ENCODE assay signal across 9 mouse cellular contexts in the genomic region with DNA sequence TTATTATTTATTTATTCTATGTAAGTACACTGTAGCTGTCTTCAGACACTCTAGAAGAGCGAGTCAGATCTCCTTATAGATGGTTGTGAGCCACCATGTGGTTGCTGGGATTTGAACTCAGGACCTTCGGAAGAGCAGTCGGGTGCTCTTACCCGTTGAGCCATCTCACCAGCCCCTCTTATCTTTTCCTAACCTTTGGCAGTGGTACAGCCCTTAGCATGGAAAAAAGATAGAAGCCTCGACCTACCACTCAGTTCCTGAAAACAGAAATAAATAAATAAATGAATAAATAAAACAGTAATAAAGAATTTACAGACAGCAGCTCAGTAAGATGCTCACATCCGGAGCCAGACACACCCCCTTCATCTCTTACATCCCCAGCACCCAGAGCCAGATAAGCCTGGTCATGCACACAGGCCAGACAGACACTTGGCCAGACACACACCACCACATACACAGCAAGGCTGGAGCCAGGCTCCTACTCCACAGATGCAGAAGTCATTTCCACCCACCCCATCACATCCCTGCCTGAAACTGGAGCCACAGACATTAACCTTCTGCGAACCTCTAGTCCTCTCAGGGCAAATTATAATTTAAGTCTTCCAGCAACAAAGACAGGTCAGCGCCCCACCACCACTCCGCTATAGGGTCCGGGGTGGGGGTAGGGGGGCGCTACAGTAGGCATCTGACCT. TPM values are rescaled to one million over a fixed set of nuclear protein-coding genes. Genes with fewer than 3 reads are reported as not detected.
DNase-seq lines count a peak whose midpoint lies in the region; ATAC-seq and TF ChIP-seq lines count a peak whose summit lies in the region.
"Had no signal": no experiment of that assay in that cellular context is flagged by ENCODE, and none has a peak within 500 bp of the region (broad histone marks: within the 10 kb centered on the region; RNA-seq: fewer than 3 reads in every experiment).

No protein-coding gene starts in this region.

- peak overlapping the region; percentile 91 for H3K4me2 ChIP-seq in forebrain, embryonic 13.5 days
- peak overlapping the region; percentile 90 for H3K4me2 ChIP-seq in limb, embryonic 13.5 days (replicated peaks)
- H3K4me2 ChIP-seq in neural tube, embryonic 15.5 days: peak overlapping the region; percentile 90

- H3K4me3 ChIP-seq in layer of hippocampus, adult 2 months: peak overlapping the region; percentile 80
- peak overlapping the region; percentile 68 for H3K4me3 ChIP-seq in forebrain, embryonic 13.5 days
- H3K4me3 ChIP-seq in limb, embryonic 13.5 days: peak overlapping the region; percentile 89
- peak overlapping the region; percentile 95 for H3K4me3 ChIP-seq in neural tube, embryonic 15.5 days (replicated peaks)

- H3K4me1 ChIP-seq in forebrain, embryonic 13.5 days: peaks cover 75% of the 10 kb centered on the region
- H3K4me1 ChIP-seq in limb, embryonic 13.5 days: peaks cover 67% of the 10 kb centered on the region
- peaks cover 71% of the 10 kb centered on the region for H3K4me1 ChIP-seq in neural tube, embryonic 15.5 days

- H3K27me3 ChIP-seq in forebrain, embryonic 13.5 days: no peaks in the 10 kb centered on the region
- H3K27me3 ChIP-seq in limb, embryonic 13.5 days: no peaks in the 10 kb centered on the region
- H3K27me3 ChIP-seq in neural tube, embryonic 15.5 days (replicated peaks): no peaks in the 10 kb centered on the region

- H3K36me3 ChIP-seq in forebrain, embryonic 13.5 days (ENCODE audit: poor library complexity, severe bottlenecking): peaks cover 12% of the 10 kb centered on the region
- peaks cover 18% of the 10 kb centered on the region for H3K36me3 ChIP-seq in limb, embryonic 13.5 days
- H3K36me3 ChIP-seq in neural tube, embryonic 15.5 days: peaks cover 5% of the 10 kb centered on the region; the same call in 1 of the 2 replicates

- no peak for TF ChIP-seq CTCF in layer of hippocampus, adult 2 months (conservative IDR thresholded peaks at IDR 0.05)

- DNase-seq in layer of hippocampus, adult 2 months (ENCODE audit: low spot score in 2 of 2): no peak
- no peak for DNase-seq in layer of hippocampus, postnatal 10 days (ENCODE audit: low spot score in 2 of 2)
- DNase-seq in ovary, adult 18-20 months (ENCODE audit: low spot score): no peak
- DNase-seq in urinary bladder, postnatal 36 days (ENCODE audit: low spot score in 2 of 2): no peak
- DNase-seq in cerebellum, postnatal 14 days: no peak
- DNase-seq: kidney, postnatal 14 days had no signal

- no peaks in the 10 kb centered on the region for H3K9me3 ChIP-seq in forebrain, embryonic 13.5 days (replicated peaks)
- no peaks in the 10 kb centered on the region for H3K9me3 ChIP-seq in limb, embryonic 13.5 days
- H3K9me3 ChIP-seq in neural tube, embryonic 15.5 days (replicated peaks): no peaks in the 10 kb centered on the region

- 49% methylated on average over 11 of the region's 11 CpGs for WGBS in forebrain, embryonic 13.5 days
- WGBS in limb, embryonic 13.5 days: 52% methylated on average over 11 of the region's 11 CpGs
- 54% methylated on average over 11 of the region's 11 CpGs for WGBS in neural tube, embryonic 15.5 days

- H3K9ac ChIP-seq in forebrain, embryonic 13.5 days: peak overlapping the region; percentile 97
- H3K9ac ChIP-seq in limb, embryonic 13.5 days: peak overlapping the region; percentile 94
- peak overlapping the region; percentile 94 for H3K9ac ChIP-seq in neural tube, embryonic 15.5 days (replicated peaks)

- H3K27ac ChIP-seq in layer of hippocampus, adult 2 months: no peak overlapping the region
- peak overlapping the region; percentile 97 for H3K27ac ChIP-seq in forebrain, embryonic 13.5 days
- peak overlapping the region; percentile 99; the same call in 1 of the 2 replicates for H3K27ac ChIP-seq in limb, embryonic 13.5 days
- H3K27ac ChIP-seq in neural tube, embryonic 15.5 days (replicated peaks): peak overlapping the region; percentile 97

- ATAC-seq in forebrain, embryonic 13.5 days: no peak
- no peak for ATAC-seq in limb, embryonic 13.5 days (ENCODE audit: low FRiP score, low read depth)
- ATAC-seq in neural tube, embryonic 15.5 days (ENCODE audit: low FRiP score): no peak

RNA-seq across cellular contexts. Expression of gene Pcgf2, which starts 3.0 kb away (rescaled TPM):
- 10 to 100 TPM; 29.1 to 31.1 TPM for total RNA-seq in layer of hippocampus, adult 2 months (2021)
- 10 to 100 TPM; 51.0 to 52.0 TPM for total RNA-seq in layer of hippocampus, postnatal 10 days (2021)
- 21.5 and 22.9 TPM in 2 replicates for polyA plus RNA-seq in forebrain, embryonic 13.5 days (2015; fragmentation: Nextera tagmentation; extraction: Ambion mirVana)
- 20.7 and 21.3 TPM in 2 replicates for polyA plus RNA-seq in limb, embryonic 13.5 days (2015; fragmentation: Nextera tagmentation; extraction: Ambion mirVana)
- polyA plus RNA-seq in neural tube, embryonic 15.5 days (2015; fragmentation: Nextera tagmentation; extraction: Ambion mirVana): 17.6 and 17.7 TPM in 2 replicates

RNA-seq across cellular contexts. Expression of gene Psmb3, which starts 5.9 kb away (rescaled TPM):
- total RNA-seq in layer of hippocampus, adult 2 months (2021): 100 to 1,000 TPM; 128 to 133 TPM
- total RNA-seq in layer of hippocampus, postnatal 10 days (2021): 100 to 1,000 TPM; 146 to 170 TPM
- polyA plus RNA-seq in forebrain, embryonic 13.5 days (2015; fragmentation: Nextera tagmentation; extraction: Ambion mirVana): 559 and 571 TPM in 2 replicates
- 490 and 497 TPM in 2 replicates for polyA plus RNA-seq in limb, embryonic 13.5 days (2015; fragmentation: Nextera tagmentation; extraction: Ambion mirVana)
- polyA plus RNA-seq in neural tube, embryonic 15.5 days (2015; fragmentation: Nextera tagmentation; extraction: Ambion mirVana): 458 and 459 TPM in 2 replicates

RNA-seq across cellular contexts. Expression of gene Cisd3, which starts 11.7 kb away (rescaled TPM):
- total RNA-seq in layer of hippocampus, adult 2 months (2021): 10 to 100 TPM; 45.5 to 49.3 TPM
- 10 to 100 TPM; 34.3 to 40.1 TPM for total RNA-seq in layer of hippocampus, postnatal 10 days (2021)
- polyA plus RNA-seq in forebrain, embryonic 13.5 days (2015; fragmentation: Nextera tagmentation; extraction: Ambion mirVana): 12.8 and 17.3 TPM in 2 replicates
- polyA plus RNA-seq in limb, embryonic 13.5 days (2015; fragmentation: Nextera tagmentation; extraction: Ambion mirVana): 11.2 and 13.5 TPM in 2 replicates
- 46.9 and 50.1 TPM in 2 replicates for polyA plus RNA-seq in neural tube, embryonic 15.5 days (2015; fragmentation: Nextera tagmentation; extraction: Ambion mirVana)

RNA-seq across cellular contexts. Expression of gene Mllt6, which starts 34.1 kb away (rescaled TPM):
- 100 to 1,000 TPM; 122 to 124 TPM for total RNA-seq in layer of hippocampus, adult 2 months (2021)
- total RNA-seq in layer of hippocampus, postnatal 10 days (2021): 10 to 100 TPM; 50.5 to 55.5 TPM
- polyA plus RNA-seq in forebrain, embryonic 13.5 days (2015; fragmentation: Nextera tagmentation; extraction: Ambion mirVana): 3.2 and 3.5 TPM in 2 replicates
- 2.9 and 3.3 TPM in 2 replicates for polyA plus RNA-seq in limb, embryonic 13.5 days (2015; fragmentation: Nextera tagmentation; extraction: Ambion mirVana)
- 2.3 and 3.1 TPM in 2 replicates for polyA plus RNA-seq in neural tube, embryonic 15.5 days (2015; fragmentation: Nextera tagmentation; extraction: Ambion mirVana)

RNA-seq across cellular contexts. Expression of gene Pip4k2b, which starts 47.2 kb away (rescaled TPM):
- 100 to 1,000 TPM; 106 to 109 TPM for total RNA-seq in layer of hippocampus, adult 2 months (2021)
- total RNA-seq in layer of hippocampus, postnatal 10 days (2021): 100 to 1,000 TPM; 121 to 138 TPM
- polyA plus RNA-seq in forebrain, embryonic 13.5 days (2015; fragmentation: Nextera tagmentation; extraction: Ambion mirVana): 3.5 and 4.2 TPM in 2 replicates
- polyA plus RNA-seq in limb, embryonic 13.5 days (2015; fragmentation: Nextera tagmentation; extraction: Ambion mirVana): 2.8 and 3.3 TPM in 2 replicates
- polyA plus RNA-seq in neural tube, embryonic 15.5 days (2015; fragmentation: Nextera tagmentation; extraction: Ambion mirVana): 3.8 and 5.0 TPM in 2 replicates
